Mouse (Mus musculus): ENCODE data around the gene Syt12. TPM values are rescaled to one million over a fixed set of nuclear protein-coding genes. Genes with fewer than 3 reads are reported as not detected.

Gene Syt12
- polyA plus RNA-seq, 1 experiment from 2014 or later = 2.5 TPM

DNA sequence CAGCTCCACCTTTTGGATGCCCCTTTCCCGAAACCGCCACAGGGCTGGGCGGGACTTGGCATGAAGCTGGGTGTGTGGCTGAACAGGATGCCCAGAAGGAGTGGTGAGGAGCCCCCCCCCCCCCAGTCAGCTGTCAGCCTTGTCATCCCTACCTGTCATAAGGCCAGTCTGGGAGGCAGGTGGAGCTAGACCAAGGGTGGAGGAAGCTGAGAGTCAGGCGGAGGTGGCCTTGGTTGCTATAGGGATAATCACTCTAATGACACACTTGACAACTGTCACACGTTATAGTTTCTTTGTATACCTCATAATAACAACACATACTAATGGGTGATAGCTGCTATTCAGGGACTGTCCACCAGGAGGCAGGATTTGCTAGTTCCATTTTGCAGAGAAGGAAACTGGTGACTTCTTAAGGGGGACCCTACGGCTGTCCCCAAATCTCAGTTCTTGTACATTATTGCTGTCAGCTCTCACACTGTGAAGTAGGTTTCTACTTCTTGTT lies 36.1 kb downstream of the Syt12 start:
- no peak for TF ChIP-seq EP300 (optimal IDR thresholded peaks at IDR 0.05)
- peak; percentile 80 for TF ChIP-seq CTCF (IDR thresholded peaks at IDR 0.05; ENCODE audit: low read depth)
- Histone ChIP-seq H3K9me3 (ENCODE audit: control insufficient read depth, low read length) (no peaks in the 10 kb centered on the region), H3K9ac (ENCODE audit: low read length) (no peak overlapping the region), H3K36me3 (ENCODE audit: control insufficient read depth, insufficient read depth, low read length) (no peaks in the 10 kb centered on the region), H3K27me3 (ENCODE audit: control insufficient read depth, insufficient read depth, low read length) (no peaks in the 10 kb centered on the region), H3K4me2 (replicated peaks; ENCODE audit: low read depth) (peak overlapping the region; percentile 96), H3K4me1 (replicated peaks; ENCODE audit: control insufficient read depth, insufficient read depth) (peaks cover 3% of the 10 kb centered on the region; the same call in 1 of the 2 replicates), H3K27ac (replicated peaks) (peak overlapping the region; percentile 89), H3K4me3 (ENCODE audit: low read depth, low read length) (no peak overlapping the region)
- 22% methylated on average over 6 of the region's 6 CpGs for WGBS
- DNase-seq (ENCODE audit: low spot score) (peak; percentile 79), ATAC-seq (ENCODE audit: low FRiP score, low TSS enrichment) (peak; percentile 78)

DNA sequence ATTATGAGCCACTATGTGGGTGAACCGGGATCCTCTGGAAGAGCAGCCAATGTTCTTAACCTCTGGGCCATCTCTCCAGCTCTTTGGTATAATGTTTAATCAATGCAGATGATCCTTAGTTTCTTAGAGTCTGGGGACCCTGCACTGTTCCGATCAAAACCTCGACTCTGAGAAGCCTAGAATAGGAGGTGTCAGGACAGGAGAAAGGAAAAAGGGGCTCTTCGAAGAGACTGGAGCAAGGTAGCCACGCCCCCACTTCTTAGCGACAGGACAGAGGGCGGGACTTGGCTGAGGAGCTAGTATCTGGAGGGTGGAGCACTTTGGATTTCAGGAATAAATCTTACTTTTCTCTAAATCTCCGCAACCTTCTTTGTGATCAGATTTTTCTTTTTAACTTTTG lies 37.0 kb downstream of the Syt12 start:
- peak; percentile 79 for DNase-seq (ENCODE audit: low spot score)
- peaks cover 3% of the 10 kb centered on the region; the same call in 1 of the 2 replicates for H3K4me1 ChIP-seq (replicated peaks; ENCODE audit: control insufficient read depth, insufficient read depth)
- H3K36me3 ChIP-seq (ENCODE audit: control insufficient read depth, insufficient read depth, low read length) = no peaks in the 10 kb centered on the region
- H3K9ac ChIP-seq (ENCODE audit: low read length) = peak overlapping the region; percentile 82; the same call in 1 of the 2 replicates
- peak overlapping the region; percentile 96 for H3K4me2 ChIP-seq (replicated peaks; ENCODE audit: low read depth)
- no peaks in the 10 kb centered on the region for H3K27me3 ChIP-seq (ENCODE audit: control insufficient read depth, insufficient read depth, low read length)
- H3K27ac ChIP-seq (replicated peaks) = peak overlapping the region; percentile 89
- no peaks in the 10 kb centered on the region for H3K9me3 ChIP-seq (ENCODE audit: control insufficient read depth, low read length)
- peak overlapping the region; percentile 70 for H3K4me3 ChIP-seq (ENCODE audit: low read depth, low read length)
- 6% methylated on average over 8 of the region's 8 CpGs for WGBS
- ATAC-seq (ENCODE audit: low FRiP score, low TSS enrichment) = no peak
- no peak for TF ChIP-seq EP300 (optimal IDR thresholded peaks at IDR 0.05)
- no peak for TF ChIP-seq CTCF (IDR thresholded peaks at IDR 0.05; ENCODE audit: low read depth)

DNA sequence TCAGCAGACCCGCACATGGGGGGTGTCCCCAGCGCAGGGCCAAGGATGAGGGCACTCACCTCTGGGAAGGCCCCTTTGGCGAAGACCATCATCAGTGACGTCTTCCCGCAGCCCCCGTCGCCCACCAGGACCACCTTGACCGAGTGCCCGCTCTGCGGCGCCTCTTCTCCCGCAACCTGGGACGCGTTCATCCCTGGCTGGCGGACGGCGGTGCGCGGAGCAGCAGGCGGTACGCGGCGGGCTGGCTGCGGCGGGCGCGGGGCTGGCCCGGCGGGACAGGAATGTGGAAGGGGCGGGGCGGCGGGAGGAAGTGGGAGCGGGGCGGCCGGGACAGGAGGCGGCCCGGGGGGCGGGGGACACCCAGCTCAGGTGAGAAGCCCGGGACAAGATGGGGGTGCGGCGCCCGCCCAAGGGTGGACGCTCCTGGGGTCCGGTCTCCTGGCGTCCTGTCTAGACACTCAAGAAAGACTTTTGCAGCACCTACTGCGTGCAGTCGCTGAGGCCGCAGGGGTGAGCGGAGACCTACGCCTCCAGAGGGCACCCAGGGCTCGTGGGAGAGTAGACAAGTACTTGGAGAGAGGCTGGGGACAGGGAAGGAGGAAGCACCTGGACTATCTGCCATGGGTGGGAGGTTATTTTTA lies 38.0 kb downstream of the Syt12 start, which contains the start of gene Rhod:
Gene Rhod, minus strand, starts transcription at position 272 of the 641 bp plus-strand sequence.
- Histone ChIP-seq H3K36me3 (ENCODE audit: control insufficient read depth, insufficient read depth, low read length) (no peaks in the 10 kb centered on the region), H3K9ac (ENCODE audit: low read length) (peak within 1 kb of the TSS; percentile 82), H3K9me3 (ENCODE audit: control insufficient read depth, low read length) (no peaks in the 10 kb centered on the region), H3K27ac (replicated peaks) (peak within 1 kb of the TSS; percentile 89), H3K4me1 (replicated peaks; ENCODE audit: control insufficient read depth, insufficient read depth) (peaks cover 3% of the 10 kb centered on the region; the same call in 1 of the 2 replicates), H3K4me2 (replicated peaks; ENCODE audit: low read depth) (peak within 1 kb of the TSS; percentile 96), H3K27me3 (ENCODE audit: control insufficient read depth, insufficient read depth, low read length) (no peaks in the 10 kb centered on the region), H3K4me3 (ENCODE audit: low read depth, low read length) (peak within 1 kb of the TSS; percentile 70)
- TF ChIP-seq CTCF (IDR thresholded peaks at IDR 0.05; ENCODE audit: low read depth) = 0 out of 2 replicates have a peak, but pooled peaks have one; percentile 8
- no peak for TF ChIP-seq EP300 (optimal IDR thresholded peaks at IDR 0.05)
- DNase-seq (ENCODE audit: low spot score) (peak; percentile 87), ATAC-seq (ENCODE audit: low FRiP score, low TSS enrichment) (peak; percentile 49)
- WGBS = under 1% methylated on average over 46 of the region's 51 CpGs

DNA sequence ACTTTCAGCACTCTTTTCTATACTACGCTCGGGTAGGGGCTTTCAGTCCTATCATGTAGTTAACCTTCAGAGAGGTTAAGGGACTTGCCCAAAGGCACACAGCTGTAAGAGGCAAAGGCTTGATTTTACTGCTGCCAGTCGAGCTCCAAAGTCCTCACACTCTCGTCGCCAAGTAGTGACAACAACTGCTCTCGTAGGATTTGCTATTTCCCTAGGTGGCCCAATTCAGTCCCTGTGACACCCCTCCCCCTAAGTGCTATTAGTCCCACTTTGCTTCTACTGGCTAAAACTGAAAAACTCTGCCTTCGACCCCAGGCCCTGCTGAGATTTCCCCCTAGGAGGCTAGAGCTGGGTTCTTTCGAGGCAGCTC lies 38.5 kb downstream of the Syt12 start:
- Histone ChIP-seq H3K4me3 (ENCODE audit: low read depth, low read length) (peak overlapping the region; percentile 70), H3K36me3 (ENCODE audit: control insufficient read depth, insufficient read depth, low read length) (no peaks in the 10 kb centered on the region), H3K9me3 (ENCODE audit: control insufficient read depth, low read length) (no peaks in the 10 kb centered on the region), H3K4me2 (replicated peaks; ENCODE audit: low read depth) (peak overlapping the region; percentile 96), H3K27me3 (ENCODE audit: control insufficient read depth, insufficient read depth, low read length) (no peaks in the 10 kb centered on the region), H3K9ac (ENCODE audit: low read length) (peak overlapping the region; percentile 82), H3K4me1 (replicated peaks; ENCODE audit: control insufficient read depth, insufficient read depth) (peaks cover 3% of the 10 kb centered on the region; the same call in 1 of the 2 replicates), H3K27ac (replicated peaks) (peak overlapping the region; percentile 89)
- WGBS = 7% methylated on average over 8 of the region's 8 CpGs
- ATAC-seq (ENCODE audit: low FRiP score, low TSS enrichment) (no peak), DNase-seq (ENCODE audit: low spot score) (peak; percentile 20)
- no peak for TF ChIP-seq CTCF (IDR thresholded peaks at IDR 0.05; ENCODE audit: low read depth)
- TF ChIP-seq EP300 (optimal IDR thresholded peaks at IDR 0.05) = no peak

DNA sequence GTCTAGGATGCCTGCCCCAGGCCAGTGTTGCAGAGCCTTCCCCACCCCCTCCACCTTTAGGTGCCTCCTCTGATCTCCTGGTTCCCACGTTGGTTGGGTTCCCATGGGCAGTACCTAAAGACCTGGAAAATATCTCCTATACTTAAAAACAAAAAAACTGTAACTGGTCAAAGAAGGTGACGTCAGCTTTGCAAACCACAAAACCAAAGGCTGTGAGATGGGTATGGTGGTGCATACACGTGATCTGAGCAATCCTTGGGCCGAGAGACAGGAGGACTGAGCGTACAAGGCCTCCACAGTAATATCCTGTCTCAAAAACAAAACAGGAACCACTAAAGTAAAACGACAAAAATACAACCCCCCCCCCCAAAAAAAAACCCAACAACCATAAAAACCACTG lies 39.4 kb downstream of the Syt12 start:
- TF ChIP-seq EP300 (optimal IDR thresholded peaks at IDR 0.05) = no peak
- TF ChIP-seq CTCF (IDR thresholded peaks at IDR 0.05; ENCODE audit: low read depth) = no peak
- Histone ChIP-seq H3K27ac (replicated peaks) (no peak overlapping the region), H3K9me3 (ENCODE audit: control insufficient read depth, low read length) (no peaks in the 10 kb centered on the region), H3K4me2 (replicated peaks; ENCODE audit: low read depth) (peak overlapping the region; percentile 96; the same call in 1 of the 2 replicates), H3K27me3 (ENCODE audit: control insufficient read depth, insufficient read depth, low read length) (no peaks in the 10 kb centered on the region), H3K9ac (ENCODE audit: low read length) (no peak overlapping the region), H3K4me3 (ENCODE audit: low read depth, low read length) (peak overlapping the region; percentile 70; the same call in 1 of the 2 replicates), H3K36me3 (ENCODE audit: control insufficient read depth, insufficient read depth, low read length) (no peaks in the 10 kb centered on the region), H3K4me1 (replicated peaks; ENCODE audit: control insufficient read depth, insufficient read depth) (peaks cover 3% of the 10 kb centered on the region; the same call in 1 of the 2 replicates)
- 69% methylated on average over 6 of the region's 6 CpGs for WGBS
- DNase-seq (ENCODE audit: low spot score) (no peak), ATAC-seq (ENCODE audit: low FRiP score, low TSS enrichment) (no peak)

DNA sequence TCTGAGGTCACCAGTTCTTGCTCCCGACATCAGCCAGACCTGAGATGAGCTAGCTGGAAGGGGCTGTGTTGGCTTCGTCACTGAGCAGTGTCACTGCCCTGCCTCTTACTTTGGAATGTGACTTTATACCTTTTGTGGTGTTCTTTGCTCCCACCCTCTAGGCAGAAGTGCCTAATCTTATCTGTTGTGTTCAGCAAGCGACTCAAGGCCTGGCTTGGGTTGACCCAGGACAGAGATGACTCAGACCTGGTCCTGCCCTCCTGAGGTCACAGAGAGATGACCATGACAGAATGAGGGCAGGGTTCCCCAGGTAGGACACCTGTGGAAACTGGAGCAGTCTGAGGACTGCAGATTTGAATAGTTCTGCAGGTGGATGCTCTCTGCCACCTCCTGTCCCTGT lies 41.0 kb downstream of the Syt12 start:
- no peak overlapping the region for H3K4me3 ChIP-seq (ENCODE audit: low read depth, low read length)
- no peaks in the 10 kb centered on the region for H3K4me1 ChIP-seq (replicated peaks; ENCODE audit: control insufficient read depth, insufficient read depth)
- no peaks in the 10 kb centered on the region for H3K9me3 ChIP-seq (ENCODE audit: control insufficient read depth, low read length)
- ATAC-seq (ENCODE audit: low FRiP score, low TSS enrichment) (peak; percentile 21), DNase-seq (ENCODE audit: low spot score) (no peak)
- no peak for TF ChIP-seq EP300 (optimal IDR thresholded peaks at IDR 0.05)
- no peak for TF ChIP-seq CTCF (IDR thresholded peaks at IDR 0.05; ENCODE audit: low read depth)
- H3K27ac ChIP-seq (replicated peaks) = no peak overlapping the region
- H3K9ac ChIP-seq (ENCODE audit: low read length) = no peak overlapping the region
- no peaks in the 10 kb centered on the region for H3K36me3 ChIP-seq (ENCODE audit: control insufficient read depth, insufficient read depth, low read length)
- no peak overlapping the region for H3K4me2 ChIP-seq (replicated peaks; ENCODE audit: low read depth)
- 77% methylated on average over 3 of the region's 3 CpGs for WGBS
- H3K27me3 ChIP-seq (ENCODE audit: control insufficient read depth, insufficient read depth, low read length) = no peaks in the 10 kb centered on the region

Data from stomach, postnatal 0 days (tissue).